Mouse (Mus musculus) liver, embryonic 16.5 days (tissue): ENCODE results near the gene Slc35g2. TPM values are rescaled to one million over a fixed set of nuclear protein-coding genes. Genes with fewer than 3 reads are reported as not detected.
A peak's percentile ranks its signal among the peaks of the same experiment; 100 is the strongest.

Experiments used
- ATAC-seq: fragments of 200-750 bp; cut with Nextera tagmentation; 2 replicates; pipeline ENCODE4 v1.8.0; 2017; ENCODE audit warnings: low read depth, mild to moderate bottlenecking, moderate number of reproducible peaks, moderate library complexity
- H3K27ac ChIP-seq: fragments of 300-500 bp; sonication (generic); 2 replicates; pipeline ENCODE4 v1.5.1; 2014; ENCODE audit warnings: mild to moderate bottlenecking, low read length
- H3K27me3 ChIP-seq: fragments of 300-500 bp; sonication (generic); 2 replicates; pipeline ENCODE4 v1.6.1; 2014; ENCODE audit warnings: low read depth, low read length, mixed read lengths; ENCODE audit not compliant: control insufficient read depth, insufficient read depth
- H3K36me3 ChIP-seq: fragments of 300-500 bp; sonication (generic); 2 replicates; pipeline ENCODE4 v1.6.1; 2014; ENCODE audit warnings: mild to moderate bottlenecking; ENCODE audit not compliant: control insufficient read depth, insufficient read depth
- H3K4me1 ChIP-seq: fragments of 300-500 bp; sonication (generic); 2 replicates; pipeline ENCODE4 v1.6.1; 2014; ENCODE audit warnings: low read depth, low read length, mixed read lengths; ENCODE audit not compliant: control insufficient read depth
- H3K4me2 ChIP-seq: fragments of 300-500 bp; sonication (generic); 2 replicates; pipeline ENCODE4 v1.6.1; 2014; ENCODE audit warnings: low read depth, low read length, mixed read lengths
- H3K4me3 ChIP-seq: fragments of 300-500 bp; sonication (generic); 2 replicates; pipeline ENCODE4 v1.5.1; 2014; ENCODE audit warnings: low read depth, mild to moderate bottlenecking, low read length
- H3K9ac ChIP-seq: fragments of 300-500 bp; sonication (generic); 2 replicates; pipeline ENCODE4 v1.6.1; 2014; ENCODE audit warnings: low read depth, low read length
- H3K9me3 ChIP-seq: fragments of 300-500 bp; sonication (generic); replicated peaks from 2 replicates; pipeline ENCODE4 v1.6.1; 2016; ENCODE audit warnings: low read length; ENCODE audit not compliant: control insufficient read depth
- WGBS: fragments of 180-500 bp; shearing (Covaris S2); extraction: QIAGEN DNeasy Blood & Tissue Kit; methylation state at CpG from one replicate; pipeline ENCODE4 v1.1.7; 2014; ENCODE audit not compliant: insufficient replicate concordance; 5-methylcytosine and 5-hydroxymethylcytosine counted together
- polyA plus RNA-seq: library from polyadenylated mRNA; unstranded; fragments of >200 nt; fragmentation: Nextera tagmentation; extraction: Ambion mirVana; gene quantifications from 2 replicates; pipeline ENCODE4 v1.2.1, GENCODE M21; 2015

Slc35g2 gene
- polyA plus RNA-seq, 1 experiment from 2014 or later: 1.4 TPM

DNA sequence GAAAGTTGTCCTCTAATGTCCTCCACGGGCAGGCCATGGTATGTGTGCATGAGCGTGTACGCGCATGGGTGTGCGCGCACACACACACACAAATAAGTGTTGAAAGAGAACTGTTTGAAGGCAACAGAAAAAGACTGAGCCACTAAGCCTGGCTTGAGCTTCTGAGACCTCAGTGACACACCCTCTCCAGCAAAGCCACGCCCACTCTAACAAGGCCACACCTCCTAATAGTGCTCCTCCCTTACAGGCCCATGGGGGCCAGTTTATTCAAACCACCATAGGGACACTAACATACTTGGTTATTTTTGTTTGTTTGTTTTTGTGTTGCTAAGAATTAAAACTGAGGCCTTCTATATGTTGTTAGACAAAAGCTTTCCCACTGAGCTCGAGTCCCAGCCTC lies 25.4 kb upstream of the Slc35g2 start:
- Histone ChIP-seq H3K27me3 (no peaks in the 10 kb centered on the region), H3K9me3 (no peaks in the 10 kb centered on the region), H3K4me3 (no peak overlapping the region), H3K36me3 (no peaks in the 10 kb centered on the region), H3K9ac (no peak overlapping the region), H3K4me1 (no peaks in the 10 kb centered on the region; the same call in 1 of the 2 replicates), H3K4me2 (no peak overlapping the region), H3K27ac (no peak overlapping the region)
- ATAC-seq: no peak
- 80% methylated on average over 8 of the region's 8 CpGs for WGBS

DNA sequence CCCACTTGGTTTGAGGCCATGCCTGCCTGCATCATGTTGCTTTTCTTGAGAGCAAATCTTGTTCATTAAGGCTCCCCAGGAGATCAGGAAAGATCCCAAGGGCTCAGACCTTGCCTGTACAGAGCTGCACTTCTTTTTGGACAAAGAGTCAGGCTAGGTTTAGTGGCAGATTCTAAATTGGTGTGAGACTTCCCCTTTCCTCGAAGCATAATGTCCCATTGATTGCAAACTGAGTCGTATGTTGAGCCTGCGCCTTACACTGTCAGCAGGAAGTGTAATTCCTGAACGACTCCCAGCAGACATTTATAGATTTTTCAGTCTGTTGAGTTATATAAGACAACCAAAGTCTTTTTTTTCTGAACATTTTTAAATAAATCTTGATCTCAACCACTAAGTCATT lies 19.6 kb upstream of the Slc35g2 start:
- 15% methylated on average over 4 of the region's 4 CpGs for WGBS
- no peaks in the 10 kb centered on the region for H3K36me3 ChIP-seq
- H3K27ac ChIP-seq: no peak overlapping the region
- no peak for ATAC-seq
- H3K4me1 ChIP-seq: no peaks in the 10 kb centered on the region
- no peak overlapping the region for H3K4me2 ChIP-seq
- H3K9me3 ChIP-seq: no peaks in the 10 kb centered on the region
- no peak overlapping the region for H3K4me3 ChIP-seq
- no peaks in the 10 kb centered on the region for H3K27me3 ChIP-seq
- no peak overlapping the region for H3K9ac ChIP-seq

DNA sequence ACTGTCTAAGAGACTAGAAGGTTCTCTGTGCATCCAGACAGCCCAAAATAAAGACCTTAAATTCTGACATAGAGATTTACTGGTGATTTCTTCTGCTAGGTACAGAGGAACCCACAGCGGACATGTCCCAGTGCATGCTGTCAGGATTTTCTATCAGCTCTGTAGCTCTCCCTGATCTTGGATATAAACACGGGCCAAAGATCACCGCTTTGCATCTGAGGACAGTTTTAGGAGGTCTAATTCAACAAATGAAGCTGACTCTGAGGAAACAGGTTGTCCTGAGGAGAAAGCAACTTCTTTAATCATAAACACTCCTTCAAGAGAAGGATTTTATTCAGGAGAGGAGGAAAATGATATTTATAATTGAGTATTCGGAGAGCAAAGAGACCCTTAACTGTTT lies 13.1 kb upstream of the Slc35g2 start:
- ATAC-seq: no peak
- no peaks in the 10 kb centered on the region for H3K9me3 ChIP-seq
- peaks cover 6% of the 10 kb centered on the region for H3K4me1 ChIP-seq
- H3K27ac ChIP-seq: no peak overlapping the region
- H3K27me3 ChIP-seq: no peaks in the 10 kb centered on the region
- H3K4me2 ChIP-seq: no peak overlapping the region
- H3K4me3 ChIP-seq: no peak overlapping the region
- H3K9ac ChIP-seq: no peak overlapping the region
- 72% methylated on average over 4 of the region's 4 CpGs for WGBS
- H3K36me3 ChIP-seq: no peaks in the 10 kb centered on the region

DNA sequence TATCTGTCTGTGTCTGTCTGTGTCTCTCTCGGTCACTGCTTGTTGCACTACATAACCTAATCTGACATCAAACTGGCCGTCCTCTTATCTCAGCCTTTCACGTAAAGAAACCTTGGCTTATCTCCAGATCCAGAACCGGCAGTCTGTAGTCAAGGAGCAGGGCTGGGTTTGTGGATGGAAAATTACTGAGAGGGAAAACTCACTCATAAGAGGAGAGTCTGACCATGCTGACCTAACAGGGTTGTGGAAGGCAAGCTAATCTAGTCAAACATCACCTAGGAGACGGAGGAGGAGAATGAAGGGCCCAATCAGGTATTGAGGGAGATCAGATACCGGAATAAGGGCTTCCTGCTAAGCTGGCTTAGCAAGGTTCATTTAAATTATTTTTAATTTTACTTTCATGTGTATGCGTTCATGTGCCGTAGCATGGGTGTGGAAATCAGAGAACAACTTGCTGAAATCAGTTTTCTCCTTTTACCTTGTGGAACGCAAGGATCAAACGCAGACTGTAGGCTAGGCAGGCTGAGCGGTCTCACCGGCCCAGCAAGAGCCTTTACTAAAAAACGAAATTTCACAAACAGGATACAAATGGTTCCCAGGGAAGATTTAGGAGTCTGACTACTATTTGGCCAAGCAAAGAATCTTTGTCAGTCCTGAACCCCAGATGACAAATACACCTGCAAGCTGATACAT lies 12.1 kb upstream of the Slc35g2 start:
- Histone ChIP-seq H3K4me1 (peaks cover 6% of the 10 kb centered on the region), H3K4me3 (no peak overlapping the region), H3K36me3 (no peaks in the 10 kb centered on the region), H3K9ac (no peak overlapping the region), H3K27me3 (no peaks in the 10 kb centered on the region), H3K9me3 (no peaks in the 10 kb centered on the region), H3K4me2 (no peak overlapping the region), H3K27ac (no peak overlapping the region)
- WGBS: 43% methylated on average over 13 of the region's 13 CpGs
- ATAC-seq: peak; percentile 47; the same call in 1 of the 2 replicates

DNA sequence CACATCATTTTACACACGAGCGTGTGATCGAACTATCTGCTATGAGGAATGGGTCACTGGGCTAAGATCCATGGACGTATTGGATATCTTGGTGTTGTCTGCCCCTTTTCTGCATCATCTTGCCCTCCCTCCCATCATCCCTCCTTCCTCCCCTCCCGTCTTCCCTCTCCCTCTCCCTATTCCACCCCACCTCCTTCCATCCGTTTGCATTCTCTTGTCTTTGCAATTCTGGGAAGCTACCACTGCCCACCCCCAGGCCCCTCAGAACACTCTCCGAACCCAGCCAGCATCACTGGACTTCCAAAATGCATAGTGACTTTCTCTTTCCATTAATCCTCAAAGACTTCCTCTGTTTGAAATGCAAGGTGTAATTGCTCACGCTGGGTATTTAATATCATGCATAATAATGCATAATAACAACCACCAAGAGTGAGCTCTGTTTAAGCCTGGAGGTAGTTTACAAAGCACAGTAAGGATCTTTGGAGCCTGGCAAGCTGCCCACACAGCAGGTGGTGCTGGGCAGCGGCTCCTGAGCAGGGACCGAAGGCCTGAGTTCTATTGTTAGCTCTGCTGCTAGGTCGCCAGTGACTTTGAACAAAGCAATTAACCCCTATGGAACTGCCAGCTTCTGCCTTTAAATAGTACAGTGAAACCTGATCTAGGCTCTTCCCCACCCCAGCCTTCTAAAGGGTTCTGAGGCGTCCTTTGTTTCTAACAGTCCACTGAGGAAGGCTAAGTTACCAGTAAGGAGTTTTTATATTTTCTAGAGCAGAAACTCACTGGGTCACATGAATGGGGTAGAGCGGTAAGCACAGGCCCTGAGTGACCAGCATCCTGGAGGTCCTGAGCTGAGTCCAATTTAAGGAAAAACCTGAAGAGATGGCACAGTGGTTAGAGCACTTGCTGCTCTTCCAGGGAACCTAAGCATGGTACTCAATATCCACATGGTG lies 10.9 kb upstream of the Slc35g2 start:
- H3K4me2 ChIP-seq: no peak overlapping the region
- no peak for ATAC-seq
- H3K4me1 ChIP-seq: peaks cover 6% of the 10 kb centered on the region
- H3K27ac ChIP-seq: no peak overlapping the region
- no peak overlapping the region for H3K4me3 ChIP-seq
- H3K9me3 ChIP-seq: no peaks in the 10 kb centered on the region
- 62% methylated on average over 13 of the region's 13 CpGs for WGBS
- no peak overlapping the region for H3K9ac ChIP-seq
- no peaks in the 10 kb centered on the region for H3K36me3 ChIP-seq
- no peaks in the 10 kb centered on the region for H3K27me3 ChIP-seq

DNA sequence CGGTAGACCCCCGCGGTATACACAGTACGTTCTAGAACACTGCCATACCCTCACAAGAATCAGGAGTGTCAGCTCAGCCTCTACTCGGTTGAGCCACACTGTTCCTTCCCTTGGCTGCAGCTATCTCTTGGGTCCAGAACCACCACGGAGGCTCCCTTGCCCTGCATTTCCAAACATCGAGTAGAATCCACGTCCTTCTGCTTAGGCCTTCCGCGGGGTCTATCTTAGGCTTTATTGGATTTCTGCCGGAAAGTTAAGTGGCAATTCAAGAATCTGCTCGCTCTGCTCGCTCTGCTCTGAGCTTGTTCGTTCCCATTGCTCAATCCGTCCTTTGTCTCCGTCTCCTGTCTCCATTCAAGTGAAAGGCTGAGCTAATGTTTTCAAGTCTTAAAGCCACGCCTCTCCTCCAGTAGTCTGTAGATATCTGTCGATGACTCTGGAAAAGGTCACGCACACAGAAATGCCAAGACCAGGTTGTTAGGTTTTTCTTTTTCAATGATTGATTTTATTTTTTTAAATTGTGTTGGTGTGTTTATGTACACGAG lies 9.4 kb upstream of the Slc35g2 start:
- H3K9me3 ChIP-seq: no peaks in the 10 kb centered on the region
- no peak overlapping the region for H3K27ac ChIP-seq
- ATAC-seq: no peak
- H3K9ac ChIP-seq: no peak overlapping the region
- H3K27me3 ChIP-seq: no peaks in the 10 kb centered on the region
- H3K4me3 ChIP-seq: no peak overlapping the region
- 62% methylated on average over 20 of the region's 20 CpGs for WGBS
- H3K4me2 ChIP-seq: no peak overlapping the region
- peaks cover 6% of the 10 kb centered on the region for H3K4me1 ChIP-seq
- H3K36me3 ChIP-seq: no peaks in the 10 kb centered on the region

DNA sequence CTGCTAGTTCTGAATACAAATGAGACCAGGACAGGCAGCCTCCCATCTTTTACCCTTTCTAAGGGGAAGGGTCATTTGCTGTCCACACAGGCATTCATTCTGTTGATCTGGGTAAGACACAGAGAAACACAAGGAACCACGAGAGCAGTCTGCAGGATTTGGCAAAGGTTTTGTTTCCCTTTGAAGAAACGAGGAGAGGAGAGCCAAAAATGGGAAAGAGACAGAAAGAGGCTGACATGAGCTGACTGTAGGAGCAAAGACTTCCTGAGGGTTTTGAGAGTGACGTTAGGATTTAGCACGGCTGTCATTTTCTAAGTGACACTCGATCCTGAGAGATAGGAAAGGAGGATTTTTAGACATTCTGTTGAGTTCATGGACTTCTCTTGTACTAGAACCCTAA lies 3.1 kb upstream of the Slc35g2 start:
- Histone ChIP-seq H3K9ac (no peak overlapping the region), H3K4me3 (no peak overlapping the region), H3K27me3 (peaks cover 20% of the 10 kb centered on the region), H3K4me2 (no peak overlapping the region), H3K27ac (no peak overlapping the region), H3K9me3 (no peaks in the 10 kb centered on the region), H3K36me3 (no peaks in the 10 kb centered on the region), H3K4me1 (peaks cover 2% of the 10 kb centered on the region; the same call in 1 of the 2 replicates)
- WGBS: 43% methylated on average over 5 of the region's 5 CpGs
- ATAC-seq: no peak

DNA sequence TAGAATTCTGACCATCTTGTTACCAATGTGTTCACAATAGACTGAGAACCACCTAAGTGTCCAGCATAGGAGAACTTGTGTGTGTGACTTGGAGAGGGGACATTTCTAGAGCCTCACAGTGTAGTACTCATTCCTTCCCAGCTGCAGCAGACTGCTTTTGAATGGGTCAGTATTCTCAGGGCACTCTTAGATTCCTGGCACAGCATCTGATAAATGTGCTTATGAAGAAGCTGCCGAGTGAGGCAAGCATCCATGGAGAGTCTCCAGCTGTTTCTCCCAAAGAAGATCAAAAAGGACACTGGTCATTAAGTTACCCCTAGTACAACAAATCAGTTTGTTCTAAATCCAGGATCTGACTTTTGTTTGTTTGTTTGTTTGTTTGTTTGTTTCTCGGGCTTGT lies 2.4 kb upstream of the Slc35g2 start:
- no peak overlapping the region for H3K27ac ChIP-seq
- H3K36me3 ChIP-seq: no peaks in the 10 kb centered on the region
- no peak overlapping the region for H3K9ac ChIP-seq
- H3K4me3 ChIP-seq: no peak overlapping the region
- ATAC-seq: no peak
- H3K4me1 ChIP-seq: peaks cover 2% of the 10 kb centered on the region; the same call in 1 of the 2 replicates
- WGBS: 59% methylated on average over 2 of the region's 2 CpGs
- no peak overlapping the region for H3K4me2 ChIP-seq
- peaks cover 20% of the 10 kb centered on the region for H3K27me3 ChIP-seq
- no peaks in the 10 kb centered on the region for H3K9me3 ChIP-seq

DNA sequence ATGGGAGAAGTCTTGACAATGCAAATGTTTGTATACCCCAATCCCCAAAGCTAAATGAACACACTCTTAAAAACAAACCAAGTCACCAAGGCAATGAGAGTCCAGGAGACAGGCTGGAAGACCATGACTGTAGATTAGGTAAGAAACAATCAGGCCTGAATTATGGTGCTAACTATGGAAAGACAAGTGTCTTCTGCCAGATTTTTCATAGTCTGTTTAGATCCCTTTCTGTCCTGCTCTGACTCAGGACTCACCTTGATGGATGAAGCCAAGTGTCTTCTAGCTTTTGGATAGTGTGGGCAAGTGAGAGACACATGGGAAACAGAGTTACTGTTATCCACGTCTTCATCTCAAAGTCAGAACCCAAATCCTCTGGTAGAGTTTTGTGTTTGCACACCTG lies 621 bp upstream of the Slc35g2 start:
- Histone ChIP-seq H3K9me3 (no peaks in the 10 kb centered on the region), H3K4me3 (no peak overlapping the region), H3K4me2 (no peak overlapping the region), H3K4me1 (peaks cover 2% of the 10 kb centered on the region; the same call in 1 of the 2 replicates), H3K27me3 (peaks cover 20% of the 10 kb centered on the region), H3K27ac (no peak overlapping the region), H3K9ac (no peak overlapping the region), H3K36me3 (no peaks in the 10 kb centered on the region)
- WGBS: 53% methylated on average over 1 of the region's 1 CpGs
- ATAC-seq: no peak
